Mouse (Mus musculus) heart, embryonic 11.5 days (tissue): ENCODE measurements around the gene H2al1g. TPM values are rescaled to one million over a fixed set of nuclear protein-coding genes. Genes with fewer than 3 reads are reported as not detected.
"Not testable (repeated sequence)": the region's sequence is repeated elsewhere in the genome, so short reads cannot be mapped to it uniquely, and the experiment has no call there.

Experiments used
- ATAC-seq: fragments of 200-750 bp; cut with Nextera tagmentation; replicated peaks from 2 replicates; pipeline ENCODE4 v1.8.0; 2017; ENCODE audit warnings: moderate library complexity; ENCODE audit not compliant: insufficient number of reproducible peaks, low FRiP score, low TSS enrichment
- H3K27ac ChIP-seq: fragments of 300-500 bp; sonication (generic); 2 replicates; pipeline ENCODE4 v1.5.1; 2014; ENCODE audit warnings: mild to moderate bottlenecking, low read depth, low read length
- H3K27me3 ChIP-seq: fragments of 300-500 bp; sonication (generic); 2 replicates; pipeline ENCODE4 v1.6.1; 2014; ENCODE audit warnings: mild to moderate bottlenecking, low read length, mixed read lengths; ENCODE audit not compliant: control insufficient read depth, insufficient read depth
- H3K36me3 ChIP-seq: fragments of 300-500 bp; sonication (generic); 2 replicates; pipeline ENCODE4 v1.6.1; 2014; ENCODE audit warnings: mild to moderate bottlenecking, low read length, moderate library complexity, mixed read lengths; ENCODE audit not compliant: control insufficient read depth, insufficient read depth
- H3K4me1 ChIP-seq: fragments of 300-500 bp; sonication (generic); 2 replicates; pipeline ENCODE4 v1.6.1; 2014; ENCODE audit warnings: low read length; ENCODE audit not compliant: control insufficient read depth, insufficient read depth
- H3K4me2 ChIP-seq: fragments of 300-500 bp; sonication (generic); 2 replicates; pipeline ENCODE4 v1.6.1; 2014; ENCODE audit warnings: mild to moderate bottlenecking, moderate library complexity
- H3K4me3 ChIP-seq: fragments of 300-500 bp; sonication (generic); 2 replicates; pipeline ENCODE4 v1.5.1; 2014; ENCODE audit warnings: low read depth, low read length
- H3K9ac ChIP-seq: fragments of 300-500 bp; sonication (generic); 2 replicates; pipeline ENCODE4 v1.6.1; 2014; ENCODE audit warnings: mild to moderate bottlenecking, low read depth, low read length, moderate library complexity
- H3K9me3 ChIP-seq: fragments of 300-500 bp; sonication (generic); replicated peaks from 2 replicates; pipeline ENCODE4 v1.6.1; 2016; ENCODE audit warnings: low read length; ENCODE audit not compliant: control insufficient read depth
- WGBS: fragments of 180-500 bp; shearing (Covaris S2); extraction: QIAGEN DNeasy Blood & Tissue Kit; methylation state at CpG from one replicate; pipeline ENCODE4 v1.1.7; 2014; ENCODE audit not compliant: insufficient replicate concordance; 5-methylcytosine and 5-hydroxymethylcytosine counted together
- polyA plus RNA-seq: library from polyadenylated mRNA; unstranded; fragments of >200 nt; fragmentation: Nextera tagmentation; extraction: Ambion mirVana; gene quantifications from 2 replicates; pipeline ENCODE4 v1.2.1, GENCODE M21; 2014

The H2al1g gene
- polyA plus RNA-seq, 1 experiment from 2014 or later: not detected

- not testable (repeated sequence) for H3K27me3 ChIP-seq, H3K4me1 ChIP-seq, H3K36me3 ChIP-seq, ATAC-seq, H3K27ac ChIP-seq, H3K9me3 ChIP-seq, H3K4me2 ChIP-seq, H3K9ac ChIP-seq, H3K4me3 ChIP-seq
- 33% methylated on average over 1 of the region's 6 CpGs for WGBS
Observed at GRCm38 (mm10) chrX:11305355-11305754, 12.7 kb upstream of the H2al1g start, which contains the start of gene H2al1c. Gene H2al1c (plus strand): TSS chrX:11305655.

GRCm38 (mm10) chrX:11308524-11308923 is 9.5 kb upstream of the H2al1g start, which contains the start of gene H2al1d:
Gene H2al1d (plus strand): TSS chrX:11308824.
- not testable (repeated sequence) for H3K27me3 ChIP-seq, H3K4me3 ChIP-seq, H3K27ac ChIP-seq, H3K4me1 ChIP-seq, ATAC-seq, H3K4me2 ChIP-seq, H3K9me3 ChIP-seq, H3K9ac ChIP-seq, H3K36me3 ChIP-seq
- no CpG with 5 or more reads among the region's 6 CpGs for WGBS

GRCm38 (mm10) chrX:11311634-11312033 is 6.4 kb upstream of the H2al1g start, which contains the start of gene H2al1e:
Gene H2al1e (plus strand): TSS chrX:11311934.
- not testable (repeated sequence) for H3K9me3 ChIP-seq, H3K27ac ChIP-seq, H3K9ac ChIP-seq, H3K4me2 ChIP-seq, H3K4me3 ChIP-seq, H3K27me3 ChIP-seq, H3K36me3 ChIP-seq, H3K4me1 ChIP-seq, ATAC-seq
- WGBS: no CpG with 5 or more reads among the region's 3 CpGs

- not testable (repeated sequence) for ATAC-seq, H3K9me3 ChIP-seq, H3K4me2 ChIP-seq, H3K27ac ChIP-seq, H3K4me3 ChIP-seq, H3K27me3 ChIP-seq, H3K9ac ChIP-seq, H3K36me3 ChIP-seq, H3K4me1 ChIP-seq
- WGBS: no CpG with 5 or more reads among the region's 6 CpGs
Observed at GRCm38 (mm10) chrX:11314858-11315257, 3.2 kb upstream of the H2al1g start, which contains the start of gene H2al1f. Gene H2al1f (plus strand): TSS chrX:11315158.

- H3K36me3 ChIP-seq, ATAC-seq, H3K27ac ChIP-seq, H3K9ac ChIP-seq, H3K4me2 ChIP-seq, H3K4me1 ChIP-seq, H3K9me3 ChIP-seq, H3K4me3 ChIP-seq, H3K27me3 ChIP-seq: not testable (repeated sequence)
- WGBS: no CpG with 5 or more reads among the region's 6 CpGs
Observed at GRCm38 (mm10) chrX:11321192-11321591, 3.1 kb downstream of the H2al1g start, which contains the start of gene H2al1h. Gene H2al1h (plus strand): TSS chrX:11321492.

GRCm38 (mm10) chrX:11324359-11324758 is 6.3 kb downstream of the H2al1g start, which contains the start of gene H2al1i:
Gene H2al1i (plus strand): TSS chrX:11324659.
- not testable (repeated sequence) for ATAC-seq, H3K36me3 ChIP-seq, H3K4me2 ChIP-seq, H3K4me3 ChIP-seq, H3K27ac ChIP-seq, H3K9me3 ChIP-seq, H3K27me3 ChIP-seq, H3K4me1 ChIP-seq, H3K9ac ChIP-seq
- 80% methylated on average over 1 of the region's 5 CpGs for WGBS

GRCm38 (mm10) chrX:11327522-11327921 is 9.5 kb downstream of the H2al1g start, which contains the start of gene H2al1j:
Gene H2al1j (plus strand): TSS chrX:11327822.
- not testable (repeated sequence) for H3K27me3 ChIP-seq, ATAC-seq
- 85% methylated on average over 2 of the region's 2 CpGs for WGBS

GRCm38 (mm10) chrX:11345762-11346161 is 27.7 kb downstream of the H2al1g start:
- no peak overlapping the region for H3K27ac ChIP-seq
- WGBS: 69% methylated on average over 9 of the region's 9 CpGs
- no peak for ATAC-seq
- H3K4me3 ChIP-seq: no peak overlapping the region
- no peaks in the 10 kb centered on the region for H3K9me3 ChIP-seq
- H3K9ac ChIP-seq: no peak overlapping the region
- H3K36me3 ChIP-seq: no peaks in the 10 kb centered on the region
- no peaks in the 10 kb centered on the region for H3K4me1 ChIP-seq
- no peak overlapping the region for H3K4me2 ChIP-seq
- H3K27me3 ChIP-seq: no peaks in the 10 kb centered on the region

More at GRCm38 (mm10) chrX:11327522-11327921, 9.5 kb downstream of the H2al1g start, which contains the start of gene H2al1j:
- not testable (repeated sequence) for H3K4me1 ChIP-seq, H3K9me3 ChIP-seq, H3K36me3 ChIP-seq, H3K27ac ChIP-seq, H3K4me2 ChIP-seq, H3K9ac ChIP-seq, H3K4me3 ChIP-seq

GRCm38 (mm10) chrX:11346756-11347155 is 28.7 kb downstream of the H2al1g start:
- no peaks in the 10 kb centered on the region for H3K36me3 ChIP-seq
- no peak overlapping the region for H3K27ac ChIP-seq
- no peaks in the 10 kb centered on the region for H3K27me3 ChIP-seq
- no peaks in the 10 kb centered on the region for H3K4me1 ChIP-seq
- no peak overlapping the region for H3K4me2 ChIP-seq
- no peak overlapping the region for H3K4me3 ChIP-seq
- no peaks in the 10 kb centered on the region for H3K9me3 ChIP-seq
- no peak for ATAC-seq
- H3K9ac ChIP-seq: no peak overlapping the region
- 83% methylated on average over 3 of the region's 3 CpGs for WGBS
